Mouse (Mus musculus) small intestine, adult 2 months (tissue): ENCODE data around the gene Exoc6b. TPM values are rescaled to one million over a fixed set of nuclear protein-coding genes. Genes with fewer than 3 reads are reported as not detected.

Experiments used
- H3K27ac ChIP-seq: fragments of 200-500 bp; 2 replicates; pipeline ENCODE4 v1.5.1; 2012; ENCODE audit warnings: low read depth, low read length, control low read depth, inconsistent platforms; ENCODE audit not compliant: insufficient read depth
- H3K27me3 ChIP-seq: fragments of 200-500 bp; 2 replicates; pipeline ENCODE4 v1.6.1; 2012; ENCODE audit warnings: mild to moderate bottlenecking, moderate library complexity, low read length, inconsistent platforms; ENCODE audit not compliant: control insufficient read depth, insufficient read depth
- H3K36me3 ChIP-seq: fragments of 200-500 bp; 2 replicates; pipeline ENCODE4 v1.6.1; 2012; ENCODE audit warnings: mild to moderate bottlenecking, low read length, control low read depth, inconsistent platforms; ENCODE audit not compliant: control insufficient read depth, insufficient read depth
- H3K4me1 ChIP-seq: fragments of 200-500 bp; 2 replicates; pipeline ENCODE4 v1.6.1; 2012; ENCODE audit warnings: low read length, inconsistent platforms, mixed read lengths; ENCODE audit not compliant: control insufficient read depth, insufficient read depth, insufficient read length
- H3K4me3 ChIP-seq: fragments of 200-500 bp; 2 replicates; pipeline ENCODE4 v1.5.1; 2012; ENCODE audit warnings: low read depth, mild to moderate bottlenecking, control low read depth, inconsistent platforms, low read length, moderate library complexity
- CTCF ChIP-seq: fragments of 200-500 bp; IDR thresholded peaks from 2 replicates; pipeline ENCODE4 v1.5.1; 2012; ENCODE audit warnings: low read depth, mild to moderate bottlenecking, control low read depth, inconsistent platforms, low read length, moderate library complexity, mixed read lengths; ENCODE audit not compliant: insufficient replicate concordance, insufficient read length; ENCODE audit errors: extremely low read depth
- POLR2A ChIP-seq: fragments of 200-500 bp; IDR thresholded peaks from 2 replicates; pipeline ENCODE4 v1.6.1; 2012; ENCODE audit warnings: low read depth, mild to moderate bottlenecking, control low read depth, inconsistent platforms, low read length, moderate library complexity
- WGBS: fragments of 180-500 bp; shearing (Covaris S2); methylation state at CpG from one replicate; pipeline ENCODE4 v1.1.7; 2018; 5-methylcytosine and 5-hydroxymethylcytosine counted together
- polyA plus RNA-seq: library from polyadenylated mRNA; depleted of rRNA; stranded (reverse); fragments of >200 nt; gene quantifications from 2 replicates; pipeline ENCODE4 v1.2.3, GENCODE M21; 2012

Gene Exoc6b
- polyA plus RNA-seq, 1 experiment, result 7.0 TPM

- Histone ChIP-seq H3K27me3 (peaks cover 81% of the 10 kb centered on the region), H3K27ac (no peak overlapping the region), H3K36me3 (no peaks in the 10 kb centered on the region), H3K4me1 (peaks cover 11% of the 10 kb centered on the region), H3K4me3 (peak overlapping the region; percentile 51)
- WGBS, result 2% methylated on average over 66 of the region's 66 CpGs
- TF ChIP-seq CTCF, result no peak
- no peak for TF ChIP-seq POLR2A
Observed at GRCm38 (mm10) chr6:84584783-84585685, 484.3 kb downstream of the Exoc6b start.

GRCm38 (mm10) chr6:84583841-84584782 is 485.2 kb downstream of the Exoc6b start:
- WGBS, result 12% methylated on average over 48 of the region's 48 CpGs
- Histone ChIP-seq H3K36me3 (no peaks in the 10 kb centered on the region), H3K4me3 (peak overlapping the region; percentile 51), H3K27ac (no peak overlapping the region), H3K4me1 (peaks cover 11% of the 10 kb centered on the region), H3K27me3 (peaks cover 73% of the 10 kb centered on the region)
- no peak for TF ChIP-seq CTCF
- TF ChIP-seq POLR2A, result no peak

GRCm38 (mm10) chr6:84583371-84583770 is 485.9 kb downstream of the Exoc6b start:
- no peaks in the 10 kb centered on the region for H3K36me3 ChIP-seq
- peaks cover 66% of the 10 kb centered on the region for H3K27me3 ChIP-seq
- peaks cover 11% of the 10 kb centered on the region for H3K4me1 ChIP-seq
- TF ChIP-seq CTCF, result no peak
- no peak for TF ChIP-seq POLR2A
- WGBS, result under 1% methylated on average over 26 of the region's 26 CpGs
- H3K27ac ChIP-seq, result no peak overlapping the region
- H3K4me3 ChIP-seq, result peak overlapping the region; percentile 12

- no peak overlapping the region for H3K4me3 ChIP-seq
- WGBS, result 56% methylated on average over 5 of the region's 5 CpGs
- no peak overlapping the region for H3K27ac ChIP-seq
- no peaks in the 10 kb centered on the region for H3K36me3 ChIP-seq
- peaks cover 61% of the 10 kb centered on the region for H3K27me3 ChIP-seq
- H3K4me1 ChIP-seq, result peaks cover 9% of the 10 kb centered on the region
- TF ChIP-seq CTCF, result no peak
- no peak for TF ChIP-seq POLR2A
Observed at GRCm38 (mm10) chr6:84582826-84583225, 486.5 kb downstream of the Exoc6b start.

GRCm38 (mm10) chr6:84581833-84582445 is 487.4 kb downstream of the Exoc6b start:
- Histone ChIP-seq H3K4me1 (peaks cover 6% of the 10 kb centered on the region), H3K27ac (no peak overlapping the region), H3K27me3 (peaks cover 52% of the 10 kb centered on the region), H3K36me3 (no peaks in the 10 kb centered on the region), H3K4me3 (no peak overlapping the region)
- TF ChIP-seq CTCF (no peak), POLR2A (no peak)
- 69% methylated on average over 9 of the region's 9 CpGs for WGBS

- Histone ChIP-seq H3K27me3 (peaks cover 46% of the 10 kb centered on the region), H3K36me3 (no peaks in the 10 kb centered on the region), H3K4me3 (no peak overlapping the region), H3K27ac (no peak overlapping the region), H3K4me1 (peaks cover 6% of the 10 kb centered on the region)
- TF ChIP-seq POLR2A (no peak), CTCF (no peak)
- WGBS, result 64% methylated on average over 6 of the region's 6 CpGs
Observed at GRCm38 (mm10) chr6:84580979-84581832, 488.1 kb downstream of the Exoc6b start.
